Mouse (Mus musculus): ENCODE results near the gene Ppp2r5e. TPM values are rescaled to one million over a fixed set of nuclear protein-coding genes. Genes with fewer than 3 reads are reported as not detected.

The Ppp2r5e gene
- 10 to 100 TPM; 76.9 to 79.3 TPM for total RNA-seq (2021)
- long read RNA-seq, experiment 1, full-length matches to known transcripts = 55 of 78 reads
- long read RNA-seq, experiment 1, partial matches to known transcripts = 3 of 78 reads
- long read RNA-seq, experiment 1, other reads (novel, unspliced or antisense) = 20 of 78 reads
- long read RNA-seq, experiment 2, full-length matches to known transcripts = 32 of 44 reads
- long read RNA-seq, experiment 2, partial matches to known transcripts = 1 of 44 reads
- long read RNA-seq, experiment 2, other reads (novel, unspliced or antisense) = 11 of 44 reads

GRCm38 (mm10) chr12:75596154-75597002 lies at the start of gene Ppp2r5e:
TSS of gene Ppp2r5e (minus strand) at chr12:75596245.
- peak; percentile 99 for DNase-seq (ENCODE audit: low spot score in 2 of 2)

DNA sequence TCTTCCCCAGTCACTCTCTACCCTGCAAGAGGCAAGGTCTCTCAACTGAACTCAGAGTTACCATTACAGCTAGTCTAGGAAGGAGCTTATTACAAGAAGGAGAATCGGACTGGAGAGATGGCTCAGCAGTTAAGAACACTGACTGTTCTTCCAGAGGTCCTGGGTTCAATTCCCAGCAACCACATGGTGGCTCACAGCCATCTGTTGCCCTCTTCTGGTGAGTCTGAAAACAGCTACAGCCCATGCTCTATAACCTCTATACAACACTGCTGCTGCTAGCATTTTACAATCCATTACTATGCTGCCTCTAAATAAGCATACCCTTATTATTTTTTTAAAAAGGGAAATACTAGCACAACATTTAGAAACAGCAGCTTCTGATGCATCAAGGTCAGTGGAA lies 49.7 kb upstream of the Ppp2r5e start:
- no peak for DNase-seq (ENCODE audit: low spot score in 2 of 2)

GRCm38 (mm10) chr12:75641726-75642125 lies 45.7 kb upstream of the Ppp2r5e start:
- no peak for DNase-seq (ENCODE audit: low spot score in 2 of 2)

GRCm38 (mm10) chr12:75638345-75638744 lies 42.3 kb upstream of the Ppp2r5e start:
- no peak for DNase-seq (ENCODE audit: low spot score in 2 of 2)

DNA sequence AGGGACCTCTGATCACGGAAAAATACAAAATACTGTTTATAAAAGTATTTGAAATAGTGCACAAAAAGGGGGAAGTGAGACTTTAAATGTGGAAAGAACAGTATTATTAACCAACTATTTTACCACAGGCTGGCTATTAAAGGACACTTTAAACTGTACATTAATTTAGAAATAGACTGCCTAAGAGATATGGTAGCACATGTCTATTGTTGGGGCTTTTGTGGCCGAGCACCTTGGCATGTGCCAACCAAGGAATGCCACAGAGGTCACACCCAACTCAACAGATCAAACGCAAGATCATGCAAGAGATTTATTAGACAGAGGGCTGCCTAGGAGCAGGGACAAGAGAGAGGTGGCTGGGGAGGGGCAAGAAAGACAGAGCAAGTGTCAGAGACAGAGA lies 41.1 kb upstream of the Ppp2r5e start:
- no peak for DNase-seq (ENCODE audit: low spot score in 2 of 2)

- DNase-seq (ENCODE audit: low spot score in 2 of 2) = no peak
These were observed 39.9 kb upstream of the Ppp2r5e start for GRCm38 (mm10) chr12:75635771-75636430.

DNA sequence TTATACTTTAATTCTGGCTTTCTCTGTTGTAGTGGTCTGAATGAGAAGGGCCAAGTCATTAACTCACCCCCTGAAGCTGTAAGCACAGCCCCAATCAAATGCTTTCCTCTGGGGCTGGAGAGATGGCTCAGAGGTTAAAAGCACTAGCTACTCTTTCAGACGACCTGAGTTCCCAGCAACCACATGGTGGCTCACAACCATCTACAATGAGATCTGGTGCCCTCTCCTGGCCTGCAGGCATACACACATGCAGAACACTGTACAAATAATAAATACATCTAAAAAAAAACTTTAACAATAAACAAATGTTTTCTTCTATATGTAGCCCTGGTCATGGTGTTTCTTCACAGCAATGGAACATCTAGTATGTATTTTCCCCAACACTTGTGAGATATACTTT lies 33.6 kb upstream of the Ppp2r5e start:
- DNase-seq (ENCODE audit: low spot score in 2 of 2) = no peak

GRCm38 (mm10) chr12:75623292-75623691 lies 27.2 kb upstream of the Ppp2r5e start:
- DNase-seq (ENCODE audit: low spot score in 2 of 2) = no peak

GRCm38 (mm10) chr12:75622835-75623234 lies 26.8 kb upstream of the Ppp2r5e start:
- no peak for DNase-seq (ENCODE audit: low spot score in 2 of 2)

DNA sequence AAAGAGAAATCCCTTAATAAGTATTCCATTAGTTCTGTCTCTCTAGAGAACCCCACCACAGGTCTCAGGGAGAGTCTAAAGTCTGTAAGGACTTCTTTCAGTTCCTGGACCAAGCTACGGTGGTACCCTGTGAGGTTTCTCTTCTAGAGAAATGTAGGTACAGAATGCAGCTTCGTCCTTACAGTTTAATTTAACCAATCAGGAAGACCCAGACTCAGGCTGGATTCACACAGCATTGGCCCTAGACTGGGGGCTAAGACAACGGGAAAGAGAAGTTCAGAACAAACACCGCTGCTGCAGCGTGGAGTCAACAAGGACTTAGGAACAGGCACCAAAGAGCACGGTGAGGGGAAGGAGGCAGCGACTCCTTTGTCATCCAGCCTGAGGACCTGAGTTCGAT lies 20.8 kb upstream of the Ppp2r5e start:
- no peak for DNase-seq (ENCODE audit: low spot score in 2 of 2)

DNA sequence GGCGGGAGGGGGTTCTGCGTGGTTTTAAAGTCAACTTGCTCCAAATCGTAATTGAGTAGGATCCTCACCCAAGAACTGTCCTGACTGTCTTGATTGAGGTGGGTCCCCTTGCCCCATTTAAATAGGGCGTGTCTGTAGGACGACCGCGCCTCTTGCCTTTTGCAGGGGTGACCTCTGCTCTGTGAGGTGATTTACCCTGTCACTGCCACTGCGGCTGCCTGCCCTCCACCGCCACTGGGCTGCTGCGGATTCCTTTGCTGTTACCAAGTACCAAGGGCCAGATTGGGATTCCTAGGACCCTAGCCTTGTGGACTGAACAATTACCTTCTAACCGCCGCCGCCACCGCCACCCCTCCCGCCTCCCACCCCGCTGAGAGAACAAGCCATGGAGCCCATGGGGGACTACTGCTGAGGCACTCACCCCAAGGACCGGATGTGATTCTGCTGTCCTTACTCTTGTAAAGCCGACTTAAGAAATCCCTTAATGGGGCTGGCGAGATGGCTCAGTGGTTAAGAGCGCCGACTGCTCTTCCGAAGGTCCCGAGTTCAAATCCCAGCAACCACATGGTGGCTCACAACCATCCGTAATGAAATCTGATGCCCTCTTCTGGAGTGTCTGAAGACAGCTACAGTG lies 20.2 kb upstream of the Ppp2r5e start:
- DNase-seq (ENCODE audit: low spot score in 2 of 2) = no peak

- DNase-seq (ENCODE audit: low spot score in 2 of 2) = no peak
These were observed 19.5 kb upstream of the Ppp2r5e start for GRCm38 (mm10) chr12:75615556-75615955.

GRCm38 (mm10) chr12:75612711-75613110 lies 16.7 kb upstream of the Ppp2r5e start:
- DNase-seq (ENCODE audit: low spot score in 2 of 2) = no peak

- DNase-seq (ENCODE audit: low spot score in 2 of 2) = no peak
These were observed 3.4 kb upstream of the Ppp2r5e start for GRCm38 (mm10) chr12:75599490-75599889.

DNA sequence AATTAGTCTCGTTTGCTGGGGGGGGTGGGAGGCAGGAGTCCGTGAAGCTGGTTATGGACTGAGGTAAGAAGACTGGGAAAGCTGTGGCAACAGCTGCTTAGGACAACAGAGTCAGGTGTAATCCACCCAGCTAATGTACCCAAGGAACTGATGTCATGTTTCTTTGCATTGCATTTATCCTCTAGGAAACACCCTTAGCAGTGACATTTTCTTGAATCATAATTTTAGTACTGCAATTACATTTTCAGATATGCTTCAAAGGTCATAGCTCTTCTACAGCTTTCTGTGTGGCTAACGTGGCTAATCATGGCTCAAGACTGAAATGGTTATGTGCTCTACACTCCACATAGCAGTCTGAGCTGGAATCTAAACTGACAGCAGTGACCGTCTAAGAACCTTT lies 2.9 kb upstream of the Ppp2r5e start:
- no peak for DNase-seq (ENCODE audit: low spot score in 2 of 2)

DNA sequence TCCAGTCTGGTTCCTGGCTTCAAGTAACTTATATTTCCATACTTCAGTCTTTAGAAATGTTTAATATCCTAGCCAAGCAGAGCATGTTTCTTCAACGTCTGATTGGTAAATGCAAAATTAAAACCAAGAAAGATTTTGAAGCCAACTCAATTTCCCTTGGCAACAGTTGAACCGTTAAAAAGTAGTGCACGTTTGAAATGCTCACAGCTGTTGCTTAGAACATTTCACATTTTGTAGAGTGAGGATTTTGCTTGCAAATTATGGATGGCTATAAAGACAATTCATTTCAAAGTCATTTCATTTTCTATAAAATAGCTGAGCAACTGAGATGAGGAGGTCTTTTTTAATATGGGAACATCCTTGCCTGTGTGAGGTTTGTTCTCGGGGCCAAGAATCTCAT lies 1.7 kb upstream of the Ppp2r5e start:
- DNase-seq (ENCODE audit: low spot score in 2 of 2) = no peak

- DNase-seq (ENCODE audit: low spot score in 2 of 2) = peak; percentile 33
These were observed 523 bp downstream of the Ppp2r5e start for GRCm38 (mm10) chr12:75595291-75596153.

DNA sequence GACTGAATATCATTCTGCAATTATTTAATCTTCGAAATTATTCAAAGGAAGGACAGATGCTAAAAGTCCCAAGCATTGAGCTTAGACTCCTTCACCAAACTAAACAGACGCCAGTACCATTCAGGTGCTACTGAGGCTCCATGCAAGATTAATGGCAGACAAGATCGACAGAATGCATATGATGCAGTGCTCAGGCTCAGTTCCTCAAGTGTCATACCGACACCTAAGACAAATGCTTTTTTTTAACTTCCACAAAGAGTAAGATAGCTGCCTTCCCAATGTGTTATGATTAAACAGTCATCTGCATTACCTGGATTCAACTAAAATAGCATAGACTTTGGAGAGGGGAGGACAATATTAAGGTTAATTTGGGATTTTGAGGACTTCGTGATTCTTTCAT lies 1.6 kb downstream of the Ppp2r5e start:
- DNase-seq (ENCODE audit: low spot score in 2 of 2) = no peak

GRCm38 (mm10) chr12:75593817-75594216 lies 2.2 kb downstream of the Ppp2r5e start:
- DNase-seq (ENCODE audit: low spot score in 2 of 2) = no peak

DNA sequence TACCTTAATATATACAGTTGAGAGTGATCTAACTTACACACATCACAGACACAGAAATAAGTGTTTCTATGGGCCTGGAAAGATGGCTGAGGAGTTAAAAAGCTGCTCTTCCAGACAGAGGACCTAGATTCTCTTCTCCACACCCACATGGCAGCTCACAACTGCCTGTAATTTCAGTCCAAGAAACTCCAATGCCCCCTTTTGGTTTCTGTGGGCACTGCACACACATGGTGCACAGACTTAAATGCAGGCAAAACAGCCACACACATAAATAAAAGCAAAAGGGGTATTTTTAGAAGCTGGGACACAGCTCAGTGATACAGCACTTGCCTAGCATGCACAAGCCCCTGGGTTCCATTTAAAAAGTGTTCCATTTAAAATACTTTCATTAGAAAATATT lies 8.5 kb downstream of the Ppp2r5e start:
- no peak for DNase-seq (ENCODE audit: low spot score in 2 of 2)

DNA sequence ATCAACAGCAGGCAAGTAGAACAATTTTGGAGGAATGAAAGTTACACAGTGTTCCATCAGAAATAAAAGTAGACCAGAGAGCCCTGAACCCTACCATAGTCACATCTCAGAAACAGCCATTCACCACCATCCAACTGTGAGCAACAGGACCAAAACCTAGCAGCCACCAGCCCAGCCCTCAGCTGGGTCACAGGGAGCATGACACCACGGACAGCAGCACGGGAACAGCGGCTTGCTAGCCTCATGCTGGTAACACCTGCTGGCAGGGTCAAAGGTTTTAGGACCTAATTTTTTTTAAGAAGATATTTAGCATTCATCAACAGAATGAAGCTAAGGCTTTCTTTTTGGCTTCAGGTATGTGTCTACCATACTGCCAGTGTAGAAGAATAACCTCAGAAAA lies 12.3 kb downstream of the Ppp2r5e start:
- no peak for DNase-seq (ENCODE audit: low spot score in 2 of 2)

Data from left cerebral cortex, adult 18-20 months (tissue).